Mouse (Mus musculus): ENCODE measurements around the gene Npvf. TPM values are rescaled to one million over a fixed set of nuclear protein-coding genes. Genes with fewer than 3 reads are reported as not detected.

Gene Npvf
- not detected in 2 replicates for polyA plus RNA-seq (2015; fragmentation: Nextera tagmentation; extraction: Ambion mirVana)

GRCm38 (mm10) chr6:50654356-50654755, at the start of gene Npvf:
Gene Npvf, minus strand, starts transcription at chr6:50654439.

Other genes starting within 250 kb of the Npvf start
- gene Osbpl3, start 198.2 kb downstream of the Npvf start, polyA plus RNA-seq (2015; fragmentation: Nextera tagmentation; extraction: Ambion mirVana): 9.3 and 10.7 TPM in 2 replicates
- 61.5 and 78.2 TPM in 2 replicates for gene Cycs, start 87.9 kb downstream of the Npvf start, polyA plus RNA-seq (2015; fragmentation: Nextera tagmentation; extraction: Ambion mirVana)
- gene 4921507P07Rik, start 57.8 kb downstream of the Npvf start, polyA plus RNA-seq (2015; fragmentation: Nextera tagmentation; extraction: Ambion mirVana): 0.61 TPM in 1 of 2 replicates, not detected in the other

All from adrenal gland, postnatal 0 days (tissue).